Mouse (Mus musculus): ENCODE results near the gene Hnf4a.

DNA sequence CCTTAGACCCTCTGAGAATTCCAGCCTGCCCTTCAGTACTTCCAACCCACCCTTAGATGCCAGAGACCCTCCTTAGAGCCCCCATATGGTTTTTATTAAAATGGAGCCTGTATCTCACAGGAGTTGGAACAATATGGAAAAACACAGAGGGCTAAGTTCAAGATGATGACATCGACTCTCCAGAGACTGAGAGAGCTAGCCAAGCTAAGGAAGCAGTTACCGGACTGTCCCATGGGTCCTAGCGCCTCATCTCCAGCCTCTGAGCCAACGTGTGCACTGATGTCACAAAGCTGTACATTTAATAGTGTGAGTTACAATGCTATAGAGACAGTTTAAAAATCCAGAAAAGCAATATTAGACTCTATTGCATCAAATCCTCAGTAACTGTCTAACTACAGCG, 84.4 kb downstream of the Hnf4a start:
- TF ChIP-seq CTCF (IDR thresholded peaks at IDR 0.05; ENCODE audit: insufficient read depth, low read length) (no peak), POLR2A (IDR thresholded peaks at IDR 0.05; ENCODE audit: borderline replicate concordance, extremely low read depth, low read depth, low read length) (no peak)

Measured in lung, adult 2 months (tissue).